Mouse (Mus musculus) forebrain, postnatal 0 days (tissue): Measurements from ENCODE around the gene Ghitm. TPM values are rescaled to one million over a fixed set of nuclear protein-coding genes. Genes with fewer than 3 reads are reported as not detected.
A peak's percentile ranks its signal among the peaks of the same experiment; 100 is the strongest.

Experiments
- ATAC-seq: fragments of 200-750 bp; cut with Nextera tagmentation; 2 replicates; pipeline ENCODE4 v1.8.0; 2017; ENCODE audit warnings: mild to moderate bottlenecking, moderate library complexity
- DNase-seq: peaks from one replicate; pipeline ENCODE4 v3.0.0-alpha.2; 2015
- H3K27ac ChIP-seq: fragments of 300-500 bp; sonication (generic); 2 replicates; pipeline ENCODE4 v1.5.1; 2014; ENCODE audit warnings: low read depth, mild to moderate bottlenecking, antibody characterized with exemption, low read length, moderate library complexity, mixed read lengths
- H3K27me3 ChIP-seq: fragments of 300-500 bp; sonication (generic); 2 replicates; pipeline ENCODE4 v1.6.1; 2014; ENCODE audit warnings: mild to moderate bottlenecking, low read length, mixed read lengths; ENCODE audit not compliant: insufficient read depth
- H3K36me3 ChIP-seq: fragments of 300-500 bp; sonication (generic); 2 replicates; pipeline ENCODE4 v1.6.1; 2014; ENCODE audit warnings: mild to moderate bottlenecking, moderate library complexity; ENCODE audit not compliant: insufficient read depth
- H3K4me1 ChIP-seq: fragments of 300-500 bp; sonication (generic); 2 replicates; pipeline ENCODE4 v1.6.1; 2014; ENCODE audit warnings: antibody characterized with exemption; ENCODE audit not compliant: insufficient read depth
- H3K4me2 ChIP-seq: fragments of 300-500 bp; sonication (generic); 2 replicates; pipeline ENCODE4 v1.6.1; 2014; ENCODE audit warnings: low read depth, mild to moderate bottlenecking, moderate library complexity
- H3K4me3 ChIP-seq: fragments of 300-500 bp; sonication (generic); 2 replicates; pipeline ENCODE4 v1.5.1; 2014; ENCODE audit warnings: low read depth, low read length, mixed read lengths
- H3K9ac ChIP-seq: fragments of 300-500 bp; sonication (generic); 2 replicates; pipeline ENCODE4 v1.6.1; 2014; ENCODE audit warnings: mild to moderate bottlenecking
- H3K9me3 ChIP-seq: fragments of 300-500 bp; sonication (generic); 2 replicates; pipeline ENCODE4 v1.6.1; 2016; ENCODE audit warnings: low read length
- CTCF ChIP-seq: sonication (generic); IDR thresholded peaks from 2 replicates; pipeline ENCODE4 v1.5.1; 2016; ENCODE audit warnings: antibody characterized with exemption, control low read depth, low read depth
- WGBS: fragments of 180-500 bp; shearing (Covaris S2); extraction: QIAGEN DNeasy Blood & Tissue Kit; methylation state at CpG from one replicate; pipeline ENCODE4 v1.1.7; 2014; 5-methylcytosine and 5-hydroxymethylcytosine counted together
- polyA plus RNA-seq: library from polyadenylated mRNA; unstranded; fragments of >200 nt; fragmentation: Nextera tagmentation; extraction: Ambion mirVana; gene quantifications from 2 replicates; pipeline ENCODE4 v1.2.1, GENCODE M21; 2015
- total RNA-seq: library from RNA; depleted of rRNA; stranded (reverse); fragments of >200 nt; gene quantifications from 2 replicates; pipeline ENCODE4 v1.2.3, GENCODE M21; 2014; rRNA removed

The Ghitm gene
- total and polyA plus RNA-seq, 2 experiments from 2014 or later: 70.2 to 187 TPM

DNA sequence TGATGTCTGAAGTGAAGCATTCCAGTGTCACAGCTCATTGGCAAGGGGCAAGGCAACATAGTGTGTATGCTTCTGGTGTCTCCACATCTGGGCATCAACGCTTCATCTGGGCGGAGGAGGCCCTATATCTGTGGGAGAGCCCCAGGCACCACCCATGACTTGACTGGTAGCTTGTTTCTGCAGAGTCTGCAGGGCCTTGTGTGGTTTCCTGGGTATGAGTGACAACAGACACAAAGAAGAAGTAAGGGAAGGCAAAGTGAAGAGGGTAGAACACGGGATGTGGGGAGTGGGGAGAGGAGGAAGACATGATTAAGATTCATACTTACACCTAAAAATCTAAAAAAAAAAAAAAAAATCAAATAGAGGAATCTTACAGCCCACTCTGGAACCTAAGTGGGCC lies 32.6 kb downstream of the Ghitm start:
- TF ChIP-seq CTCF: no peak
- H3K4me3 ChIP-seq: no peak overlapping the region
- H3K27me3 ChIP-seq: no peaks in the 10 kb centered on the region
- WGBS: 81% methylated on average over 3 of the region's 3 CpGs
- no peak overlapping the region for H3K4me2 ChIP-seq
- no peak overlapping the region for H3K27ac ChIP-seq
- H3K36me3 ChIP-seq: no peaks in the 10 kb centered on the region
- ATAC-seq (no peak), DNase-seq (no peak)
- H3K4me1 ChIP-seq: 0 out of 2 replicates have a peak, but pooled peaks cover 2% of the 10 kb centered on the region
- H3K9me3 ChIP-seq: no peaks in the 10 kb centered on the region
- no peak overlapping the region for H3K9ac ChIP-seq

DNA sequence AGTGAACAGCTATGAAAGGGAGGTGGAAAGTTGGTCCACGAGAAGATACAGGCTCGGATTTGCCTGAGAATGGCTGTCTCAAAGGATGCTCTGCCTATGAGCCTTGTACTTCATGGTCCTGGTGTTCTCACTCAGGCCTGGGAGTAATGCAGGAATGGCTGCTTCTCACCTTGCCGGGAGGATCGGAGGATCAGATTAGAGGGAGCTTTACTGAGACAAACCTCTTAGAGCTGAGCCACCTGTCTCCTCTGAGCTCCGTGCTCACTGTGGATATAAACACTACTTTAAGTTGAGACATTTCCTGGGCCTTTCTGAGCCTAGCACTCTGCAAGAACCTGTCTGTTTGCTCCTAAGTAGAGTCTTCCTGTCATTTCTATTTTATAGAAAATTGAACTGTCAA lies 33.5 kb downstream of the Ghitm start:
- Histone ChIP-seq H3K4me3 (no peak overlapping the region), H3K9ac (no peak overlapping the region), H3K4me1 (0 out of 2 replicates have a peak, but pooled peaks cover 2% of the 10 kb centered on the region), H3K9me3 (no peaks in the 10 kb centered on the region), H3K36me3 (no peaks in the 10 kb centered on the region), H3K27me3 (no peaks in the 10 kb centered on the region), H3K27ac (no peak overlapping the region), H3K4me2 (no peak overlapping the region)
- no peak for DNase-seq
- 77% methylated on average over 5 of the region's 5 CpGs for WGBS
- TF ChIP-seq CTCF: no peak
- no peak for ATAC-seq

DNA sequence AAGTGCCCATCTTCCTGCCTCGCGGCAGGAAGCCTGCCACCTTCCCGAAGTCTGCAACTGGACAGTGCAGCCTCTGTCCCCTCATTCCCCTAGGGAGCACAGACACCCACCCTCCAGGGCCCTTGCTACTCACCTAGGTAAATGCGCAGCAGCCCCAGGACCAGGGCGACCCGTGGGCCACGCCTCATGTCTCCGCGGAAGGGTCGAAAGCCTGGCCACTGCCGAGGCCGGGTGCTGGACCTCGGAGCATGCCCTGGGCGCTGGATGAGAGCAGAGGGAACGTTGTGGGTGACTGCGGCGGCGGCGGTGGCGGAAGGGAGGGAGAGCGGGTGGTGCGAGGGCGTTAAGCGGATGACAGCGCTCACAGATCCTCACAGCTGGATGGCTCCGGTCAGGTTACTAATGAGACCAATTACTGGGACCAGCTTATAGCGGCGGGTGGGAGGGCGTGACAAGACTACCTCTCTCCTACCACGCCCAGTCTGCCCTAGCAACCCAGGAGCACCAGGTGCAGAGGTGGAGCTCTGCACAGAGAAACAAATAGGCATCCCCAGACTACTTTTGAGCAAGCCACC lies 37.0 kb downstream of the Ghitm start, which contains the start of gene Cdhr1:
Gene Cdhr1, minus strand, starts transcription at position 392 of the 575 bp plus-strand sequence.
- H3K9ac ChIP-seq: peak within 1 kb of the TSS; percentile 61
- no peak for TF ChIP-seq CTCF
- H3K27ac ChIP-seq: no peak within 1 kb of the TSS
- no peaks in the 10 kb centered on the region for H3K36me3 ChIP-seq
- H3K27me3 ChIP-seq: no peaks in the 10 kb centered on the region
- peak; percentile 26 for DNase-seq
- H3K4me3 ChIP-seq: peak within 1 kb of the TSS; percentile 44
- ATAC-seq: peak; percentile 75
- 0 out of 2 replicates have a peak, but pooled peaks cover 2% of the 10 kb centered on the region for H3K4me1 ChIP-seq
- H3K9me3 ChIP-seq: no peaks in the 10 kb centered on the region
- under 1% methylated on average over 30 of the region's 30 CpGs for WGBS
- peak within 1 kb of the TSS; percentile 84 for H3K4me2 ChIP-seq

DNA sequence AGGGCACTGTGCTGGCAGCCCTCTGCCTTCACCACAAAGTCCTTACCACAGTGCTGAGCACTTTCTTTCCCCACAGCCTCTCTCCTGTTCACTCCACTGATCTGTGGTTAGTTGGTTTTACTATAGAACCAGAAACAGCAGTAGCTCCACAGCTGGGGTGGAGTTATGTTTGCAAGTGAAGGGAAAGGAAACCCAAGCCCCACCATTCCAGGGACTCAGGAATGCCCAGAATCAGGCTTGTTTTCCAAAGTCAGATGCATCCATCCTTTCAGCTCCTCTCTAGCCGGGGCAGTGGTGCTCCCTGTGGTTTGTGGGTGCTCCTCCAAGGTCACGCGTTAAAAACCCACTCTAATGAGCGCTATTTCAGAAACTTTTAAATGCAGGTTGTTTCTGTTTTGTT lies 39.5 kb downstream of the Ghitm start:
- 83% methylated on average over 4 of the region's 4 CpGs for WGBS
- no peak overlapping the region for H3K4me2 ChIP-seq
- no peak overlapping the region for H3K4me3 ChIP-seq
- no peak for TF ChIP-seq CTCF
- no peak overlapping the region for H3K9ac ChIP-seq
- H3K4me1 ChIP-seq: 0 out of 2 replicates have a peak, but pooled peaks cover 2% of the 10 kb centered on the region
- H3K36me3 ChIP-seq: no peaks in the 10 kb centered on the region
- no peak overlapping the region for H3K27ac ChIP-seq
- ATAC-seq: no peak
- no peaks in the 10 kb centered on the region for H3K27me3 ChIP-seq
- no peak for DNase-seq
- no peaks in the 10 kb centered on the region for H3K9me3 ChIP-seq

DNA sequence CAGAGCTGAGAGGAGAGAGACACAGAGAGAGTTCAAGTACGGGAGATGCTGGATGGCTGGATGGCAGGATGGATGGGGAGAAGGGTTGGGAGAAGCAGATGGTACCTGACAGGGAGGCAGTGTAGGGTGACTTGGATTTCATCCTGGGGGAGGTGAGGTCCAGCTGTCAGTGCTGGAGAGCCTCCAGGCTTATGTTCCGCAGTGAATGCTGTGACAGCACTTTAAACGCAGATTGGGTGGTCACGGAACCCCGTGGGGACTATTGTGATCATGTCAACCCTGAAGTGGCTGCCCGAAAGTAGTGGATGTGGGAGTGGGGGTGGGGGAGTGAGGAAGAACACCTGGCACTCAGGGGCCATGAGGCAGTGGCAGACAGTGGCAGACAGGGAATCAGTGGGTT lies 40.6 kb downstream of the Ghitm start:
- WGBS: 55% methylated on average over 6 of the region's 6 CpGs
- Histone ChIP-seq H3K27ac (no peak overlapping the region), H3K9me3 (no peaks in the 10 kb centered on the region), H3K4me3 (no peak overlapping the region), H3K4me1 (0 out of 2 replicates have a peak, but pooled peaks cover 2% of the 10 kb centered on the region), H3K27me3 (no peaks in the 10 kb centered on the region), H3K4me2 (no peak overlapping the region), H3K36me3 (no peaks in the 10 kb centered on the region), H3K9ac (no peak overlapping the region)
- ATAC-seq: no peak
- TF ChIP-seq CTCF: no peak
- DNase-seq: no peak

- no peaks in the 10 kb centered on the region for H3K27me3 ChIP-seq
- H3K4me3 ChIP-seq: no peak overlapping the region
- no peaks in the 10 kb centered on the region for H3K9me3 ChIP-seq
- DNase-seq: no peak
- H3K27ac ChIP-seq: no peak overlapping the region
- H3K4me2 ChIP-seq: no peak overlapping the region
- no peak for TF ChIP-seq CTCF
- H3K36me3 ChIP-seq: no peaks in the 10 kb centered on the region
- 18% methylated on average over 4 of the region's 4 CpGs for WGBS
- no peak overlapping the region for H3K9ac ChIP-seq
- no peaks in the 10 kb centered on the region for H3K4me1 ChIP-seq
- no peak for ATAC-seq
Measured at GRCm38 (mm10) chr14:37083755-37084154, 51.3 kb downstream of the Ghitm start.

- Histone ChIP-seq H3K4me3 (no peak overlapping the region), H3K9ac (no peak overlapping the region), H3K36me3 (no peaks in the 10 kb centered on the region), H3K27ac (no peak overlapping the region), H3K27me3 (no peaks in the 10 kb centered on the region), H3K9me3 (no peaks in the 10 kb centered on the region), H3K4me1 (no peaks in the 10 kb centered on the region), H3K4me2 (no peak overlapping the region)
- DNase-seq: no peak
- WGBS: 81% methylated on average over 1 of the region's 1 CpGs
- no peak for ATAC-seq
- TF ChIP-seq CTCF: no peak
Measured at GRCm38 (mm10) chr14:37080724-37081123, 54.3 kb downstream of the Ghitm start.

Other genes starting within 250 kb of the Ghitm start
- 88.8 and 98.3 TPM in 2 replicates for gene Ccser2, start 166.5 kb downstream of the Ghitm start, total RNA-seq
- gene Ccser2, start 166.5 kb downstream of the Ghitm start, polyA plus RNA-seq: 73.1 and 101 TPM in 2 replicates
- 0.10 TPM in 1 of 2 replicates, not detected in the other for gene Rgr, start 86.3 kb downstream of the Ghitm start, total RNA-seq
- 0.35 TPM in 1 of 2 replicates, not detected in the other for gene Rgr, start 86.3 kb downstream of the Ghitm start, polyA plus RNA-seq
- gene Lrit1, start 80.4 kb downstream of the Ghitm start, total RNA-seq: not detected in 2 replicates
- not detected in 2 replicates for gene Lrit1, start 80.4 kb downstream of the Ghitm start, polyA plus RNA-seq
- gene Lrit2, start 67.3 kb downstream of the Ghitm start, total RNA-seq: not detected in 2 replicates
- gene Lrit2, start 67.3 kb downstream of the Ghitm start, polyA plus RNA-seq: not detected in 2 replicates
- 12.5 and 16.3 TPM in 2 replicates for gene Cdhr1, start 36.9 kb downstream of the Ghitm start, total RNA-seq
- 10.1 and 14.4 TPM in 2 replicates for gene Cdhr1, start 36.9 kb downstream of the Ghitm start, polyA plus RNA-seq
- gene 2610528A11Rik, start 21.2 kb downstream of the Ghitm start, total RNA-seq: 1.2 TPM in 1 of 2 replicates, not detected in the other
- 0.28 and 1.4 TPM in 2 replicates for gene 2610528A11Rik, start 21.2 kb downstream of the Ghitm start, polyA plus RNA-seq